In the genomic region with DNA sequence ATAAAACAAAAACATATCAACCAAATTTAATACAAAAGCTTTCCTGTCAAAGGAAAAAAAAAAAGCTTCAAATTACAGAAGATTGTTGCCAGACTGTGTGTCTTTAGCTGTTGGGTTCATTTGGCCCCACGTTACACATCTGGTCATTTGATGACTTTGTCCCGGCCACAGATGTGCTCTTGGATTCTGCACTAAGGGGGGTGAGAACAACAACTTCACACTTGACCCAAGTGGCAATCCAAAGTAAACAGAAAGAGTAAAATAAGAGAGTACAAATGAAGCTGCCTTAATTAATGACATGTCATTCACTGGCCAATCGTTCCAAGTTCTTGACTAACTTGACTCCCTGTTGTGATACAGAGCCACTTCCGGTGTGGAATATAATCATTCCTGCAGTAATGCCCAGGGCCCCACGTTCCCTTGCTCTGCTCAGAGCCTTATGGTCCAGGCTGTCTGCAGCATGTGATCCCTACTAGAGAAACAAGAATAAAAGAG, we compare ENCODE assay signal across 23 mouse cellular contexts.
DNase-seq lines count a peak whose midpoint lies in the region; ATAC-seq and TF ChIP-seq lines count a peak whose summit lies in the region.
"Had no signal": no experiment of that assay in that cellular context is flagged by ENCODE, and none has a peak within 500 bp of the region (broad histone marks: within the 10 kb centered on the region; RNA-seq: fewer than 3 reads in every experiment).

No protein-coding gene starts in this region.

- H3K36me3 ChIP-seq in heart, embryonic 11.5 days (ENCODE audit: control insufficient read depth, insufficient read depth, low read length) = no peaks in the 10 kb centered on the region
- no peaks in the 10 kb centered on the region for H3K36me3 ChIP-seq in kidney, adult 2 months (ENCODE audit: control insufficient read depth, insufficient read depth, low read length)
- H3K36me3 ChIP-seq: embryonic facial prominence, embryonic 13.5 days; embryonic facial prominence, embryonic 15.5 days; forebrain, embryonic 10.5 days; forebrain, embryonic 12.5 days had no signal

- H3K9me3 ChIP-seq in heart, embryonic 11.5 days (replicated peaks; ENCODE audit: control insufficient read depth, low read length) = no peaks in the 10 kb centered on the region
- H3K9me3 ChIP-seq: embryonic facial prominence, embryonic 13.5 days; embryonic facial prominence, embryonic 15.5 days; forebrain, embryonic 10.5 days; forebrain, embryonic 12.5 days had no signal

- H3K4me2 ChIP-seq in heart, embryonic 11.5 days = no peak overlapping the region
- H3K4me2 ChIP-seq: embryonic facial prominence, embryonic 13.5 days; embryonic facial prominence, embryonic 15.5 days; forebrain, embryonic 12.5 days had no signal

- no peak overlapping the region for H3K4me3 ChIP-seq in heart, embryonic 11.5 days (ENCODE audit: low read depth, low read length)
- no peak overlapping the region for H3K4me3 ChIP-seq in kidney, adult 2 months (ENCODE audit: insufficient read depth, low read depth, low read length)
- H3K4me3 ChIP-seq: embryonic facial prominence, embryonic 13.5 days; embryonic facial prominence, embryonic 15.5 days; erythroblast, embryonic 14.5 days; forebrain, embryonic 10.5 days; forebrain, embryonic 12.5 days had no signal

- TF ChIP-seq CTCF in kidney, adult 2 months (conservative IDR thresholded peaks at IDR 0.05; ENCODE audit: insufficient read depth, insufficient read length, low read depth, low read length) = no peak

- TF ChIP-seq POLR2A in kidney, adult 2 months (IDR thresholded peaks at IDR 0.05; ENCODE audit: low read depth, low read length) = no peak

- ATAC-seq in heart, embryonic 11.5 days (replicated peaks; ENCODE audit: insufficient number of reproducible peaks, low FRiP score, low TSS enrichment) = no peak
- ATAC-seq: forebrain, embryonic 14.5 days; forebrain, embryonic 16.5 days had no signal

- DNase-seq in heart, adult 11 months = peak; percentile 91
- peak; percentile 23 for DNase-seq in kidney, adult 2 months
- no peak for DNase-seq in kidney, adult 18-20 months
- peak; percentile 23 for DNase-seq in adipocyte (ENCODE audit: low spot score)
- peak; percentile 49 for DNase-seq in skeletal muscle tissue, adult 2 months (ENCODE audit: low read depth, low spot score)
- no peak for DNase-seq in cerebellum, adult 18-20 months
- DNase-seq: adrenal gland, adult 8-10 months; adrenal gland, postnatal 14 days; adrenal gland, postnatal 36 days; cerebellum, adult 11-12 months; cerebellum, adult 8-10 months; cerebellum, adult 9-11 months; cerebellum, postnatal 14 days; cerebellum, postnatal 36 days; embryo, embryonic 11 days had no signal

- no peak overlapping the region for H3K27ac ChIP-seq in heart, embryonic 11.5 days (ENCODE audit: low read depth, low read length)
- no peak overlapping the region for H3K27ac ChIP-seq in kidney, adult 2 months (ENCODE audit: insufficient read depth, low read depth, low read length)
- H3K27ac ChIP-seq: embryonic facial prominence, embryonic 13.5 days; embryonic facial prominence, embryonic 15.5 days; forebrain, embryonic 10.5 days; forebrain, embryonic 12.5 days had no signal

- WGBS in heart, embryonic 11.5 days (ENCODE audit: insufficient replicate concordance) = 79% methylated on average over 5 of the region's 5 CpGs
- WGBS in kidney, adult 2 months = 48% methylated on average over 5 of the region's 5 CpGs

- H3K27me3 ChIP-seq in heart, embryonic 11.5 days (ENCODE audit: control insufficient read depth, insufficient read depth, low read length) = no peaks in the 10 kb centered on the region
- no peaks in the 10 kb centered on the region for H3K27me3 ChIP-seq in kidney, adult 2 months (replicated peaks; ENCODE audit: control insufficient read depth, insufficient read depth, low read length)
- H3K27me3 ChIP-seq: embryonic facial prominence, embryonic 13.5 days; embryonic facial prominence, embryonic 15.5 days; forebrain, embryonic 12.5 days had no signal

- H3K4me1 ChIP-seq in heart, embryonic 11.5 days (ENCODE audit: control insufficient read depth, insufficient read depth, low read length) = no peaks in the 10 kb centered on the region
- H3K4me1 ChIP-seq in kidney, adult 2 months (ENCODE audit: control insufficient read depth, insufficient read depth, low read length) = no peaks in the 10 kb centered on the region
- H3K4me1 ChIP-seq: embryonic facial prominence, embryonic 13.5 days; embryonic facial prominence, embryonic 15.5 days; forebrain, embryonic 10.5 days; forebrain, embryonic 12.5 days had no signal

- H3K9ac ChIP-seq in heart, embryonic 11.5 days (ENCODE audit: low read depth, low read length) = no peak overlapping the region
- H3K9ac ChIP-seq: embryonic facial prominence, embryonic 13.5 days; embryonic facial prominence, embryonic 15.5 days; forebrain, embryonic 12.5 days had no signal

Comparison
In these comparisons a context has a peak if more than half of its experiments do, and no peak if none do; other contexts are left out.
1. DNase-seq: peak in heart, adult 11 months (single experiment), kidney, adult 2 months (single experiment), adipocyte (single experiment) and skeletal muscle tissue, adult 2 months (single experiment); none in kidney, adult 18-20 months (single experiment) and cerebellum, adult 18-20 months (0 of 2).